Mouse (Mus musculus) gastrocnemius, adult 2 months (tissue): ENCODE measurements at regions not wholly inside any gene's neighbourhood (a gene's known extent, or its start where the extent isn't known, plus 50 kb on each side); places are given as distances from the start of the nearest gene placed in this dataset.

Experiments used
- DNase-seq: peaks from one replicate; pipeline ENCODE4 v3.0.0; 2022
- H3K27ac ChIP-seq: fragments of 200-600 bp; 2 replicates; pipeline ENCODE4 v1.8.1; 2022; ENCODE audit warnings: mild to moderate bottlenecking
- H3K4me3 ChIP-seq: fragments of 200-600 bp; 2 replicates; pipeline ENCODE4 v1.8.1; 2022; ENCODE audit warnings: mild to moderate bottlenecking, moderate library complexity
- CTCF ChIP-seq: fragments of 200-600 bp; IDR thresholded peaks from 2 replicates; pipeline ENCODE4 v1.8.1; 2022; ENCODE audit warnings: antibody characterized with exemption, mild to moderate bottlenecking, moderate library complexity
- intact Hi-C: fragments of 180-260 bp; cut with DNase I; formaldehyde crosslinking; loops from one replicate; pipeline ENCODE4 v1.15.1; 2025

GRCm38 (mm10) chrX:61119499-61119898 is 65.9 kb downstream of the Cdr1 start:
- DNase-seq = peak; percentile 16
- TF ChIP-seq CTCF = no peak
- intact Hi-C loops = no loop called here
- H3K4me3 ChIP-seq = no peak overlapping the region
- no peak overlapping the region for H3K27ac ChIP-seq

GRCm38 (mm10) chrX:61117368-61117767 is 68.0 kb downstream of the Cdr1 start:
- no peak for DNase-seq
- no peak for TF ChIP-seq CTCF
- H3K4me3 ChIP-seq = no peak overlapping the region
- intact Hi-C loops = no loop called here
- H3K27ac ChIP-seq = no peak overlapping the region

- DNase-seq = no peak
- H3K4me3 ChIP-seq = 0 out of 2 replicates have a peak overlapping the region, but pooled peaks have one; percentile 29
- no peak overlapping the region for H3K27ac ChIP-seq
- no peak for TF ChIP-seq CTCF
- intact Hi-C loops = no loop called here
Observed at GRCm38 (mm10) chrX:61116010-61116447, 69.3 kb downstream of the Cdr1 start.
